Mouse (Mus musculus) midbrain, embryonic 16.5 days (tissue): ENCODE data around the gene Spint1. TPM values are rescaled to one million over a fixed set of nuclear protein-coding genes. Genes with fewer than 3 reads are reported as not detected.

Experiments
- ATAC-seq: fragments of 200-750 bp; cut with Nextera tagmentation; 2 replicates; pipeline ENCODE4 v1.8.0; 2017; ENCODE audit warnings: moderate TSS enrichment
- H3K27ac ChIP-seq: fragments of 300-500 bp; sonication (generic); 2 replicates; pipeline ENCODE4 v1.5.1; 2014; ENCODE audit warnings: mild to moderate bottlenecking, low read length, mixed read lengths
- H3K27me3 ChIP-seq: fragments of 300-500 bp; sonication (generic); 2 replicates; pipeline ENCODE4 v1.6.1; 2014; ENCODE audit warnings: low read depth, low read length, mixed read lengths; ENCODE audit not compliant: control insufficient read depth, insufficient read depth
- H3K36me3 ChIP-seq: fragments of 300-500 bp; sonication (generic); 2 replicates; pipeline ENCODE4 v1.6.1; 2014; ENCODE audit warnings: mild to moderate bottlenecking, low read length, moderate library complexity, mixed read lengths; ENCODE audit not compliant: control insufficient read depth, insufficient read depth
- H3K4me1 ChIP-seq: fragments of 300-500 bp; sonication (generic); 2 replicates; pipeline ENCODE4 v1.6.1; 2014; ENCODE audit warnings: mild to moderate bottlenecking, low read length, mixed read lengths; ENCODE audit not compliant: control insufficient read depth, insufficient read depth
- H3K4me2 ChIP-seq: fragments of 300-500 bp; sonication (generic); 2 replicates; pipeline ENCODE4 v1.6.1; 2014; ENCODE audit warnings: mild to moderate bottlenecking, low read length, mixed read lengths
- H3K4me3 ChIP-seq: fragments of 300-500 bp; sonication (generic); 2 replicates; pipeline ENCODE4 v1.5.1; 2014; ENCODE audit warnings: low read depth, mild to moderate bottlenecking, low read length, moderate library complexity, mixed read lengths
- H3K9ac ChIP-seq: fragments of 300-500 bp; sonication (generic); 2 replicates; pipeline ENCODE4 v1.6.1; 2014; ENCODE audit warnings: low read depth, low read length, mixed read lengths
- H3K9me3 ChIP-seq: fragments of 300-500 bp; sonication (generic); replicated peaks from 2 replicates; pipeline ENCODE4 v1.6.1; 2014; ENCODE audit warnings: mild to moderate bottlenecking, low read length, mixed read lengths; ENCODE audit not compliant: control insufficient read depth, poor library complexity, severe bottlenecking
- WGBS: fragments of 180-500 bp; shearing (Covaris S2); extraction: QIAGEN DNeasy Blood & Tissue Kit; methylation state at CpG from one replicate; pipeline ENCODE4 v1.1.7; 2014; 5-methylcytosine and 5-hydroxymethylcytosine counted together
- polyA plus RNA-seq: library from polyadenylated mRNA; unstranded; fragments of >200 nt; fragmentation: Nextera tagmentation; extraction: Ambion mirVana; gene quantifications from 2 replicates; pipeline ENCODE4 v1.2.1, GENCODE M21; 2015

Spint1 gene
- 0.36 and 0.72 TPM in 2 replicates for polyA plus RNA-seq

DNA sequence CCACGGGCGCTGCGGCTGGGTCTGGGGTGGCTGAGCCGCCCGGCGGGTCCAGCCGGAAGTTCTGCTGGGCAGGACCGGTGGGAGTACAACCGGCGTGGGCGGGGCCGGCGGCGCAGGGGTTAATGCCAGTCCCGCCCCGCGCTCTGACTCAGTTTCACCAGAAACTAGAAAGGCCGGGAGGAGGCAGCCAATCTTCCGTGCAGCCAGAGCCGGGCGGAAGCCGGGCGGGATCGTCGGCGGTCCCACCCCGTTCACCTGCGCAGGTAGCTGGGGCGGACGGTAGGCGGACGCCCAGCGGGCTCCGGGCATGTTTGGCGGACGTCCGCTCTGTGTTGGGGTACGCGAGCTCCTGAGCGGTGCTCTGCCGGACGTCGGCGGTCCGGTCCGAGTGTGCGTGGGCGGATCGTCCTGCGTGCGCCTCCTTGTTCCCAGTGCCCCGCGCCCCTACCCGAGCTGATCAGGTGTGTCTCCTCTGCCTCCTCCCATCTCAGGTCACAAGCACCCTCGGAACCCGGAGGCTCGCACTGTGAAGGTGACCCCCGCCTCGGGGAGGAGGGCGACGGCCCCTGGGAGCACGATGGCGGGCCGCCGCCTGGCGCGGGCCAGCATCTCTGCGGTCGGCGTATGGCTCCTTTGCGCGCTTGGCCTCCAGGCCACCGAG is at the start of gene Spint1:
TSS of gene Spint1 (plus strand) at position 153 of the 661 bp plus-strand sequence.
- Histone ChIP-seq H3K36me3 (no peaks in the 10 kb centered on the region), H3K4me2 (peak within 1 kb of the TSS; percentile 55), H3K27me3 (peaks cover 52% of the 10 kb centered on the region), H3K4me3 (peak within 1 kb of the TSS; percentile 35), H3K9ac (peak within 1 kb of the TSS; percentile 22; the same call in 1 of the 2 replicates), H3K4me1 (peaks cover 11% of the 10 kb centered on the region; the same call in 1 of the 2 replicates), H3K27ac (no peak within 1 kb of the TSS), H3K9me3 (no peaks in the 10 kb centered on the region)
- 0 out of 2 replicates have a peak, but pooled peaks have one; percentile 39 for ATAC-seq
- under 1% methylated on average over 72 of the region's 73 CpGs for WGBS

DNA sequence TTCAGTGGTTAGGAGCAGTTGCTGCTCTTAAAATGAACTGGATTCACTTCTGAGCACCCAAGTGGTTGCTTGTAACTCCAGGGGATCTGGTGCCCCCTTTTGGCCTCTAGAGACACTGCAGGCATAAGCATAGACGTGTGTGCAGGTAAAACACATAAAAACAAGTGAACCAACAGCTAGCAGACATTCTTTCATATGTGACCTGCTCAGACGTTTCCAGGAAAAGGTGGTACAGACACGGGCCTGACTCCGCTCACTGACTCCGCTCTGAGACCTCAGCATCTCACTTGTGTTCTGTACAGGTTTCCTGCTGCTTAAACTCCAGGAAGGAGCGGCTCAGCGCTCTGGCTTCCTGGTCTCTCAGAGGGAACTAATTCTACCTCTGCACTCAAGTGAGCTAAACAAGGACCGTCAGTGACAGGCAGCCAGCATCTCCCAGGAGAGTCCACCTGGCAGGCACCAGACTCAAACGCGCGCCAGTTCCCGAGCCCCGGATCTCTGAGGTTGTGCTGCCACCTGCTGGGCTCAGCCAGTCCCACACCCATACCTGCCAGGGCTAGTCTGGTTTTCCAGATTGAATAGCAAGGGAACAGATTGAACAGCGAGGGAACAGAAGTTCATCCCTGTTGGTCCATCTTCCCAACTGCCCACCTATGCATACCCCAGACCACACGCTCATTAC is 48.0 kb upstream of the Spint1 start:
- H3K4me2 ChIP-seq: peak overlapping the region; percentile 53
- peak overlapping the region; percentile 28; the same call in 1 of the 2 replicates for H3K9ac ChIP-seq
- H3K4me3 ChIP-seq: peak overlapping the region; percentile 19; the same call in 1 of the 2 replicates
- H3K4me1 ChIP-seq: peaks cover 3% of the 10 kb centered on the region; the same call in 1 of the 2 replicates
- no peaks in the 10 kb centered on the region for H3K9me3 ChIP-seq
- 0 out of 2 replicates have a peak, but pooled peaks cover 4% of the 10 kb centered on the region for H3K36me3 ChIP-seq
- WGBS: 6% methylated on average over 15 of the region's 15 CpGs
- no peak overlapping the region for H3K27ac ChIP-seq
- peak; percentile 80; the same call in 1 of the 2 replicates for ATAC-seq
- no peaks in the 10 kb centered on the region for H3K27me3 ChIP-seq

DNA sequence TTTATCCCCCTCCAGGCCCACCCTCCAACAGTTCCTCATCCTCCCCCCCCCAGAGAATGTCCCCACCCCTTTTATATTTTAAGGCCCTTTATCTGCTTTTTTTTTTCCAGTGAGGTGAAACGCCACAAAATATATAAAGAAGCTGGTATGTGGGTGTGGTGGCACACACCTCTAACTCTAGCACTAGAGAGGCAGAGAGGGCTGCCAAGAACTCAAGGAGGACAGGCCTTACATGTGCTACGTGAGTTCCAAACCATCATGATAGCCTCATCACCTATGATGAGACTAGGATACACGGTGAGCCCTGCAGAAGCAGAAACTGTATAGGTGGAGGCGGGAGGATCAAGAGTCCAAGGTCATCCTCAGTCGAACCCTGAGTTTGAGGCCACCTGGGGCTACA is 46.2 kb upstream of the Spint1 start:
- H3K4me1 ChIP-seq: peaks cover 3% of the 10 kb centered on the region; the same call in 1 of the 2 replicates
- 83% methylated on average over 5 of the region's 5 CpGs for WGBS
- H3K36me3 ChIP-seq: no peaks in the 10 kb centered on the region
- H3K27me3 ChIP-seq: no peaks in the 10 kb centered on the region
- H3K4me3 ChIP-seq: no peak overlapping the region
- no peak overlapping the region for H3K9ac ChIP-seq
- ATAC-seq: no peak
- no peak overlapping the region for H3K27ac ChIP-seq
- H3K9me3 ChIP-seq: no peaks in the 10 kb centered on the region
- H3K4me2 ChIP-seq: no peak overlapping the region

DNA sequence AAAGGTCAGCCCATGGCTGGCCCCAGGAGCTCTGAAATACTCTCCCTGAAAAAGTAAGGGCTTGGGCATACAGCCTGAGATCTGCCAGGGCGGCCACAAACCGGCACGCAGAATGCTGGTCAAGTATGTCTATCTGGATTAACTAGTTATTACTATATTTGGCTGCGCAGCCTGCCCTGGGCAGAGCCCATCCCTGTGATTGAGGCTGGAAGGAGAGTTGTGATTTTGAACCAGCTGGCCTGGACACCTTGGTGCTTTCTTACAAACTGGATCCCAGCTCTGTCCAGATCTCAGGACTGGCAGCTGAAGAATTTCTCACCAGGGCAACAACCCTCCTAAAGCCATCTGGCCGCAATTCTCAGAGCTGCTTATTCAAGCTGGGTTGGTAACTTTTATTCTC is 43.0 kb upstream of the Spint1 start:
- H3K4me3 ChIP-seq: no peak overlapping the region
- no peak for ATAC-seq
- H3K27ac ChIP-seq: no peak overlapping the region
- no peaks in the 10 kb centered on the region for H3K9me3 ChIP-seq
- H3K27me3 ChIP-seq: no peaks in the 10 kb centered on the region
- no peak overlapping the region for H3K9ac ChIP-seq
- peaks cover 2% of the 10 kb centered on the region; the same call in 1 of the 2 replicates for H3K4me1 ChIP-seq
- 92% methylated on average over 5 of the region's 5 CpGs for WGBS
- H3K4me2 ChIP-seq: no peak overlapping the region
- H3K36me3 ChIP-seq: no peaks in the 10 kb centered on the region

DNA sequence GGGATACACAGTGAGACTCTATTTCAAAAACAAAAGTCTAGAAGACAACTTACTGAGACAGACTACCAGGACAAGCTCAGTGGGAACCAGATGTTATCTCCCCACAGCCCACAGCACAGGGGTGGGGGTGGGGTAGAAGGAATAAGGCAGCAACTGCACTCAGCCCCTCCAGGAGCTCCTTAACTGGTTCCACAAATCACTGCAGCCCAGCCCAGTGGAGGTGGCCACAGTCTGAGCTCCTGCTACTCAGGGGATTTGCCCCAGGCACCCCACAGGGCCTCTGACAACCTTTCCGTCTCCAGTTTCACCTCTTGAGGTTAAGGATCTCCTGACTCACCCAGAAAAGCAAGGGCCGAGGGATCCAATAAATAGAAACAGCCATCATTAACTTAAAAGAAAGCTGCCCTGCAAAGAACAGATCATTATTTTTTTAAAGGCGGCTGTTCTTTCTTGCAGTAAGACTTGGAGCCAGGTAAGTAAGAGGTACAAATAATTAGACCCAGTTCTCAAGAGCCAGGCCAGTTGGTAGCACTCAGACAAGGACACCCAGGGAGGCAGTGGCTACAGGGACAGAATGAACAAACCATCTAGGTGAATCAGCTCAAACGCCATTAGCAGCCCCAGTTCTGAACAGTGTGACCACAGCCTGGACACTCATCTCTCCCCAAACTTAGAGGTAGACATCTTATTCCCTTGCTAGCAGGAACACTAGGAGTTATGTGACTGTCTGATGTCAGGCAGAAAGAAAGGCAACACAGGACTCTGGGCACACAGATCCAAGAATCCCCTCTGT is 40.6 kb upstream of the Spint1 start:
- H3K27me3 ChIP-seq: no peaks in the 10 kb centered on the region
- no peaks in the 10 kb centered on the region for H3K36me3 ChIP-seq
- WGBS: 40% methylated on average over 4 of the region's 4 CpGs
- H3K9ac ChIP-seq: no peak overlapping the region
- no peak for ATAC-seq
- H3K4me3 ChIP-seq: no peak overlapping the region
- no peaks in the 10 kb centered on the region for H3K4me1 ChIP-seq
- no peak overlapping the region for H3K27ac ChIP-seq
- no peak overlapping the region for H3K4me2 ChIP-seq
- H3K9me3 ChIP-seq: no peaks in the 10 kb centered on the region

DNA sequence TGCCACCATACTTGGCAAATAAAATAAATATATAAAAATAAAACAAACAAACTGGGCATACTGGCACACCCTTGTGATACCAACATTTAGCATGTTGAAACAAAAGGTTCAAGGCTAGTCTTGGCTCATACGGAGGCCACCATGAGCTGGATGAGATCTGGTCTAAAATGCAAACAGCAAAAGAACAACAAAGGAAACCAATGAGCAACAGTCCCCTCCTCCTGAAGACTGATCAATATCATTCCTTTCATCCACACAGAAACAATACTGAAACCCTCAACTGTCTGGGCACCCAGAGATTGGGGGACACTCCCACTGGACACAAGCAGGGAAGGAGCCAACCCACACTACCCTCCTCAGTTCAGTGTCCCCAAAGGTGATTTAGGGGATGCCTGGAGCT is 39.7 kb upstream of the Spint1 start:
- H3K4me1 ChIP-seq: no peaks in the 10 kb centered on the region
- no peak overlapping the region for H3K4me3 ChIP-seq
- H3K36me3 ChIP-seq: no peaks in the 10 kb centered on the region
- no peak overlapping the region for H3K9ac ChIP-seq
- WGBS: 84% methylated on average over 1 of the region's 1 CpGs
- no peaks in the 10 kb centered on the region for H3K27me3 ChIP-seq
- no peak overlapping the region for H3K27ac ChIP-seq
- no peak overlapping the region for H3K4me2 ChIP-seq
- ATAC-seq: no peak
- no peaks in the 10 kb centered on the region for H3K9me3 ChIP-seq

DNA sequence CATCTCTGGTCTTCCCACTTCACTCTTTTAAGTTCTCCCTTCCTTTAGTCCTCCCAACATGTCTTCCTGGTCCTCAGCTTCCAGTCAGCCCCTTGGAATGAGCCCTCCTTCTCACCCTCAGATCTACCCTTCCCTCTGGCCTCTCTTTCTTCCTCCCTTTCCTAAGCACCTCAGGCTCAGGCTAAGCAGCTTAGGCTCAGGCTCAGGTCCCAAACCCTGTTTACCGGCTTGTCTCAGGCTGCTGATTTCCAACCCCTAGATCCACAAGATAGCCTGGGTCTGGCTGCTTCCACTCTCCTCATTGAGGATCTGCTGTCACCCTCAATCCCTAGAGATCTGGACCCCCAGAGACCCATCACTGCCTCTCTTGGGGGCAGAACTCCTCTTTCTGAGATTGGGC is 39.1 kb upstream of the Spint1 start:
- no peaks in the 10 kb centered on the region for H3K27me3 ChIP-seq
- H3K4me3 ChIP-seq: no peak overlapping the region
- H3K27ac ChIP-seq: no peak overlapping the region
- no peak for ATAC-seq
- H3K36me3 ChIP-seq: no peaks in the 10 kb centered on the region
- H3K9me3 ChIP-seq: no peaks in the 10 kb centered on the region
- no peak overlapping the region for H3K9ac ChIP-seq
- H3K4me1 ChIP-seq: no peaks in the 10 kb centered on the region
- WGBS: 11% methylated on average over 1 of the region's 1 CpGs
- H3K4me2 ChIP-seq: no peak overlapping the region

DNA sequence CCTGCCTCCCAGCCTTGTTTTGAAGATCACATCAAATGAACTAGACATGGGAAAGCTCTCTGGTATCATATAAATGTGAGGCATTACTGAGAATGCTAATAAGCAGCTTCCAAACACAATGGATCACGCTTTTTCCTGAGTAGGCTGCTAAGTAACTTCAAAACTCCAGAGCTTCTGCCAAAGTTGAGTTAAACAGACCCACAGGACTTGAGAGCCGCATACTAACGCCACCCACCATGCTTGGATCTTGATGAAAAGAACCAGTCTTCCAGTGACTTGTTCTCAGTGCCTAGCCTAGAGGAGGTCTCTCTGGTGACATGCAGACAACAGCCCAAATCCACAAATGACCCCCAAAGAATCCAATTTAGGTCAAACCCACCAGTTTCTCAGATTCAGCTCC is 38.2 kb upstream of the Spint1 start:
- Histone ChIP-seq H3K4me3 (no peak overlapping the region), H3K9me3 (no peaks in the 10 kb centered on the region), H3K4me2 (no peak overlapping the region), H3K27me3 (no peaks in the 10 kb centered on the region), H3K4me1 (no peaks in the 10 kb centered on the region; the same call in 1 of the 2 replicates), H3K27ac (no peak overlapping the region), H3K9ac (no peak overlapping the region), H3K36me3 (no peaks in the 10 kb centered on the region)
- no peak for ATAC-seq
- 39% methylated on average over 3 of the region's 3 CpGs for WGBS
